Mouse (Mus musculus) layer of hippocampus, postnatal 36 days (tissue): Measurements from ENCODE around the gene Slc38a10. TPM values are rescaled to one million over a fixed set of nuclear protein-coding genes. Genes with fewer than 3 reads are reported as not detected.
A peak's percentile ranks its signal among the peaks of the same experiment; 100 is the strongest.

Experiments used
- DNase-seq, 2 experiments: peaks; one replicate each; pipeline ENCODE4 v3.0.0; 2022
- total RNA-seq, 2 experiments: library from RNA; stranded (reverse); gene quantifications; 2 replicates each; pipeline ENCODE4 v1.2.3; 2021

The Slc38a10 gene
- total RNA-seq, 2 experiments from 2014 or later: 80.2 to 86.1 TPM

DNA sequence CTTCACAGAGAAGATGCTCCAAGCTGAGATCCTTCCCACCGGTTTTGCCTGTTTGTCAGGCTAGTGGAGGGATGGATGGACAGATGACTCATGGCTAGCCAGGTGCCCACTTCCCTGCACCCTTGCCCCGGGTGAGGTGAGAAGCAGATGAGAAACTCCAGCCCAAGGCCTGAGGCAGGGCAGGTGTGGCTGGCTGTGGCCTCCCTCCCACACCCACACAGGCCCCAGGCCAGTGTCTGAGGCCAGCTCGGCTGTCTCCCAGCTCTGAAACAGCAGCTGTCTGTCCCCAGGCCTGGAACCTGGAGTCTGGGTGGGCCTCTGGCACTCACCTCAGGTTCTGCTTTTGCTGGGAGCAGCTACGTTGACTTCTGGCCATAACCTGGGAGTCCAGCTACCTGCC is 24.8 kb upstream of the Slc38a10 start:
- no peak for DNase-seq

DNA sequence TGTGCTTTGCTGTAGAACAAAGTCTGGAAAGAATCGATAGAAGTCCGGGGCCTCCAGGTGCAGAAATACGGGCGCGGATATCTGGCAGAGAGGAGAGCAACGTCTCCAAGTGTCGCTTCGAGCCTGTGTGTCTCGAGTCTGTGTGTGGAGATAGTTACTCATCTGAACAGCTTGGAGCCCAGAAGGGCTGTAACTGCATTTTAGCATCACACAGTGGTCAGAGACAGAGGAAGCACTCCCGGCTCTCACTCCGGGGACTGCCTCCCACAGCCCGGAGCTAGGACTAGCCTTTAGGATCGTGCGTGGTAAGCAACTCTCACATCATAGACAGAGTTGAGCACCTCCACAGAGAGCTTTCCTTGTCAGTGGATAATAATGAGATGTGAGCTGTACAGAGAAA is 22.1 kb upstream of the Slc38a10 start:
- DNase-seq: no peak

DNA sequence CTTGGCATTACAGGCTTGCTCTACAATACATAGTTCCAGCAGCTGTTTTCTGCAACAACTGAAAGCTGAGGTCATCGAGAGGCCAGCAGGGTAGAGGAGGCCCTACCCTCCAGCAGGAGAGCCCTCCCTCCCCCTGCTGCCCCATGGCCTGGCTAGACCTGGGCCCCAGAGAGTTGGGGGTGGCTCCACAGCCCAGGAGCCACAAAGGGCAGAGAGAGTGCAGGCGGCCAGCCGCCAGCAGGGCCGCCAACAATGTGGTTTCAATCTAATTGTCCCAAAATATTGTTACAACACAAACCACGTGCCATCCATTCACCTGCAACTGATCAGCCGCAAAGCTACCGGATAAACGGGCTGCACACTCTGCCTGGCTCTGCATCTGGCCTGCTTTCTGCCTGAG is 20.0 kb upstream of the Slc38a10 start:
- no peak for DNase-seq

DNA sequence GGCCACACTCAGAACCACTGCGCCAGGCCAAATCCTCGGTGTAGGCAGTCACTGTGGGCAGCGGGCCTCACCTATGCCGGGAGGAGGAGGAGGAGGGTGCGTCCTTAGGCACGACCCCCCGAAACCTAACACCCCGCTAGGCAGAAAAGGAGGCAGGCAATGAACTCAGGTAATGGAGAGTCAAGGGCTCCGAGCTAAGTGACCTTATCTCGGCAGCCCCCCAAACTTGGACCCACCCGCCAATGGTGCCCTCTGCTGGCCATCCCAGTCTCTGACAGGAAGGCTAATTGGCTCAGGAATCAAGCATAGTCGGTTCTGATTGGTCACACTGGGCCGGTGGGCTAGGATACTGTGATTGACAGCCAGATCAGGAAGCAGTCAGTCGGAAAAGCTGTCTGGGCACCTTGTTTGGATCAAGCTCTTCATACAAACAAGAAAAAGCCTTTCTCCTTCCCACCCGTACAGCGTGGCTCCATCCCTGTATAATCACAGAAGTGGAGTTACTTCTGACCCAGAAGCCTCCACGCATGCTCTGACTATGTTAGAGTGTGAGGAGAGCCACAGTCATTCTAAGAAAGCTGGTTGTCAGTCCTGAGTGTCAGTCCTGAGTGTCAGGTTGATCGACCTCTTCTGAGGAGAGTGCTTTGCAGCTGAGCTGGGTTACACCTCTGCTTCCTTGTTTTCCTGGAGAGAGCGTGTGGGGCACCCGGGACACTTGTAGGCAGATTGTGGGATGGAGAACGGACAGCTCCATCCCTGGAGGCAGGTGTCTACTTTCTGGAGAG is 18.3 kb upstream of the Slc38a10 start:
- DNase-seq: peak; percentile 62 to 71

DNA sequence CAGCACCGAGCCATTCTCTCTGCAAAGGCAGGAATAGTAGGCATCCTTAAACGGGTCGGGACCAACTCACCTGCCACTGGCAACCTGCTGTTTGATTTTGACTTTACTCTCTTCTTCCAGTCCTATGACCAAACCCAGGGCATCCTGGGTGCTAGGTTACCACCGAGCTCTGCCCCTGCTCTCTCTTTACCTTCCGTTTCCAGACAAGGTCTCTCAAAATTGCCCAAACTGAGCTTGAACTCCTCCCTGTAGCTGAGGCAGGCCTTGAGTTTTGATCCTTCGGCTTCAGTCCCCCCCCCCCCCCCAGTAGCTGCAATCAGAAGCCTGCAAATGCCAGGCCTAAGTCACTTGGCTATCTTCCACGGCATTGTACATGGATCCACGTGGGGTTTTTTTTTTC is 17.4 kb upstream of the Slc38a10 start:
- no peak for DNase-seq

DNA sequence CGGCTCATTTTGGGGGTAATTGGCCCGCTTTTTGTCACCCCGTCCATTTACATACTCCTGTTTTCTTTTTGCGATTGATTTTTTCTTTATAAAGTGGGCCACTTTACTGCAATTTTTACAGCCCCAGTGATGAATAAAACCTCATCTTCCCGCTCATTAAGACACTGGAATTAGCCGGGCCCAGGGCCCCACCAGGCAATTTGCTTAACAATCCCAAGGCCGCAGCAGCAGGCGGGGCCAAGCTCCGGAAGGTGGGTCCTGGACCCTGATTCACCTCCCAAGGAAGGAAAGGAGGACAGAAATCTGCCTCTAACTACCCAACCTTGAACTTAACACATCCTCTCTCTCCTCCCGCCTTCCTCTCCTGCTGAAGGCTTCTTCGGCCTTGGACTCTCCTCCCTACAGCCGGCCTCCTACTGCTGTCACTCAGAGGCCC is 16.8 kb upstream of the Slc38a10 start:
- no peak for DNase-seq

DNA sequence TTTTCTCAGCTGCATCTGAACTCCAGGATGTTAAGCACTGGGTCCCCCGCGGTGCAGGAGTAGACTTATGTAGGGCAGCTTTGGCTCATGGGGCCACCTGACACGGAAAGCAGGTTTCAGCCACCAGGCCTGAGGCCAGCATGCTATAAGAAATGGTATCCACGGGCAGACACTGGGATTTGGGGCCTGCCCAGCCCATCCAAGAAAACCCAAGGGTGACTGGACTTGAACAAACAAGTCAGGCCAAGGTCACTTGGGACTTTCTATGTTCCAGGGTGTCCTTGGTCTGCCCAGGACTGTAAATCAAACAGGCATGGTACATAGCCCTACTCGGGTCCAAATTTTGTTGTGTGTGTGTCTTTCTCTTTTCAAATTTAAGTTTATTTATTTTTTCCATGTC is 15.9 kb upstream of the Slc38a10 start:
- no peak for DNase-seq

DNA sequence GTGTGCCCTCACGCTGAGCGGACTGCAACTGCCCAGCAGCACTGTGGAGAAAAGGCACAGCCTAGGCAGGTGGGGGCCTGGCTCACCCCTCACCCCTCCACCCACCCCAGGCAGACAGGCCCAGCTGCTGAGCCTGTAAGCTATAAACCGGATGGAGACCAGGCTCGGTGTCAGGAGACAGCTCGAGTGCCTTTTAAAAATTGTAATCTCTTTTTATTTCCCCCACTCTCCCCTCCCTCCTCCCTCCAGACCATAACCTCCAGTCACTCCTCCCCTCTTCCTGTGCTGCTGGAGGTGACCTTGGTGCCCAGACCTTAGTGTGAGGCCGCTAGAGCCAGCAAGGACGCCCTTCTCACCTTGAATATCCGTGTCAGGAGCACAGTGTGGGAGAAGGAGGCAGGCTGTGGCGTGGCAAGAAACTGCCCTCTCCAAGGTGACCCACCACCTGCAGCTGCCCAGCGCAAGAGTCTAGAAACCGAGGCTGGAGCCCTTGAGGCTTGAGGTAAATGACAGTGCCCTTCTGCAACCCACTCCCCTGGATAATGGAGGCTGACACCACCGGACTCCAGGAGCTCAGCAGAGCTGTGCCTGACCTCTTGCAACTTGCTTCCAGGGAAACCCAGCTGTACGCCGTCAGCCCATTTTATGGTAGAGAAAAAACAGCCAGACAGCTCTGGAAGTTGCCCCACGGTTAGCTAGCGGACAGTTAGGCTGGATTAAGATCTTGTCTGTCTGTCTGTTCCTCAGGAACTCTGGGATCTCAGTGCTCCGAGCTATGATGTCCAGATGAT is 13.5 kb upstream of the Slc38a10 start:
- no peak for DNase-seq

DNA sequence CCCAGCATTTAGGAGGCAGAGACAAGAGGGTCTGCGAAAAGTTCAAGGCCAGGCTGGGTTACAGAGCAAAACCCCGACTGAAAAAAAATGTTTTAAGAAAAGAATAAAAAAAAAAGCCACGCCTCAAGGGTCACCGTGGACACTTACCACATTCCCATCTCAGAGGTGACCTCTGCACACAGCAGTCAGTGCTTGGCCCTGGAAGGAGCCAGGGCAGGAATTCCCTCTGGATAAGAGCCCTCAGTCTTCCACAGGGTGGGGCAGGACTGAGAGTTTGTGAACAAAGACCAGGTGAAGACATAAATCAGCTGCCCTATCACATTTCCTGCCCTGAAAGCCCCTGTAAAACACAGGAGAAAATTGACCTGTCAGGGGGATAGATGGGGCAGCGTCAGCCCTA is 12.9 kb upstream of the Slc38a10 start:
- DNase-seq: no peak

DNA sequence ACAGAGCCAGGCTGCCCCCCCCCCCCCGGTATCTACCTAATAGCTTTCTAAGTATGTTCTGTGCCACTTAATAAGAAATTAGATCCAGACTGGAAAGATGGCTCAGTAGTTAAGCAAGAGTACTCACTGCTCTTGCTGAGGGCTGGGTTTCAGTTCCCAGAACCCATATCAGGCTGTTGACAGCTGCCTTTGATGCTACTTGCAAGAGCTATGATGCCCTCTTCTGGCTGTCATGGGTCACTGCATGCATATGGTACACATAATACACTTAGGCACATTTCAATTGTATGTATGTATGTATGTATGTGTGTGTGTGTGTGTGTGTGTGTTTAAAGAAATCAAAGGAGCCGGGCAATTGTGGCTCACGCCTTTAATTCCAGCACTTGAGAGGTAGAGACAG is 12.1 kb upstream of the Slc38a10 start:
- no peak for DNase-seq

DNA sequence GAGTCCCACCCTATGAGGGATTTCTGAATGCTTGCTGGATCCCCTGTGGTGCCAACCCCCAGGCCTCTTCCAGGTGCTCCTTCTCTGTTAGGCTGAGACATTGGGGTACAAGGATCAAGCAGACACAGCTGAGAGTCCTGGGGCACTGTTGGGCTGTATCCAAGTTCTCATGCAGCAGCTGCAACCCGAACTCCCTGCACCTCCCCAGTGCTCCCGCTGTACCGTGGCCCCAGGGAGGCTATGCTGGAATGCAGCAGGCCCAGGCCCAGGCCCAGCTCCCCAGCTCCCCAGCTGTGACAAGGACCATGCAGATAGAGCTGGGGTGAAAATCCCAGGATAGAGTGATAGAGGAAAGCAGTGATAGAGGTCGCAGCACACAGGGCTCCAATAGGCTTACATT is 10.1 kb upstream of the Slc38a10 start:
- DNase-seq: no peak

DNA sequence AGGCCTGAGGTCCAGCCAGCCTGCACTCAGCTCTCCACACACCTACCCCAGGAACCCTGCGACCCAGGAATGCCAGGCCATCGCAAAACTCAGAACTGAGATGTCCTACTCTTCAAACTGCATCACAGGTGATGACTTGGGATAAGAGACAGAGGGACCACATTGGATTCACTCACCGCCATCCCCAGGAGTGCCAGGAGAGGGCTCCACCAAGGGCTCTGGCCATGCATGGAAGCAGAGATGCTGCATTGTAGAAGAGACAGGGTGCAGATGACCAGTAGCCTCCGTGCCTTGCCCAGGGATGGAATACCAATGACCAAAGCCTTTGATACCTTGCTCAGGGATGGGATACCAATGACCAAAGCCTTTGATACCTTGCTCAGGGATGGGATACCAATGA is 9.3 kb upstream of the Slc38a10 start:
- no peak for DNase-seq

DNA sequence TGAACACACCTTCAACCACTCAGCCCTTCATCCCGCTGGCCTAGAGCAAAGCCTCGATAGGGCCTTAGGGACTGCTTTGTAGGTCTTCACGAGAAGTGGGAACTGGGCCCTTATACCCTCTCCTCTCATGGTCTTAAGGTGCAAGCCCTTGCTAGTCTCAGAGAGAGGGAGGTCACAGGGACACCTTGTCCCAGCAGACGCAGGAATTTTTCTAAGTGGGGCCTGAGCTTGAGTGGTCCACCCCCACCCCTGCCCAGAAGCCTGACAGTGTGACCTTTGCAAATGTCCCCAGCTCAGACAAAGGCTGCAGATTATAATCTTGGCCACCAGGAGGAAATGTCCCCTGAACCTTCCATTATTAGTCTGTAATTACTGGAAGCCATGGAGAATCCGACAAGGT is 8.5 kb upstream of the Slc38a10 start:
- no peak for DNase-seq

DNA sequence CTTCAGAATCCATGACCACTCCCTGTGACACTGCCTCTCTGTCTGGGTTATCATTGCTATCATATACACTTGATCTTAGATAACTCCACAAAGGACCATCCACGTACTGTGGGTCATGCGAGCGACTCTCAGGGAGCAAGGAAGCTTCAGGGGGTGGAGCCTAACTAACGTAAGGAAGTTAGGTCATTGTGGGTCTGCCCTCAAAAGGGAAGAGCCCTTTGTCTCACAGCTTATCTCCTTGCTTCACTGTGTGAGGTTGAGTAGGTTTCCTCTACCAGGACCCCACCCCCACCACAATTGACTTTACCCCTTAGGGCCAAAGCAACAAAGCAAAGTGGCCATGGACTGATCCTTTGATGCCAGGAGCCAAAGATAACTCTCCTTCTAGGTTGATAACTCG is 7.7 kb upstream of the Slc38a10 start:
- DNase-seq: no peak

DNA sequence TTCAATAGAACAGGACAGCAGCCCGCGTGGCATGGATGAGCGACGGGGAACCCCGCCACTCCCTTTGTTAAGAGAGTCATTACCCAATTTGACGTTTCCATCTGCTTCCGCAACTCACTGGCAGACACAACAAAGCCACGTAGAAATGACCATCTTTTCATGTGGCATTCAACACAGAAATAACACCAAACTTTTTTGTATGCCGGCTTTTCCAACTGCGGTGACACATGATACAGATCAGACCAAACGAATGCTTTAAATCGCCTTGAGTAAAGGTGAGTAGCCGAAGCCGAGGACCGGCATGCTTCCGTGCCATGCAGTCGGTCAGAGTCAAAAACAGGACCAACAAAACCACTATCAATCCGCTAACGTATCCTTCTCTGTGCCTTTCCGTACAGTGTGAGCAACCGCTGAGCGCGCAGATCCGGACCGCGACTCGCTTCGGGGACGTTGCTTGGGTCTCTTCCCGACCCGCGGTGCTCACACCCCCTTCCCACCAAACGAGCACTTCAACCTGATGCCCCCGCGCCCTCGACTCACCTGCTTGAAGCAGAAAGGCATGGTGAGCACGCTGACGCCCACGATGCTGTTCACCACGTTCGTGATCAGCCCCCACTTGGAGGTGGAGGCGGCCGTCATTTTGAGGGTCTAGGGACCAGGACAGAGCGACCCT is 570 bp downstream of the Slc38a10 start:
- DNase-seq: peak in 1 of 2 experiments; percentile 10

DNA sequence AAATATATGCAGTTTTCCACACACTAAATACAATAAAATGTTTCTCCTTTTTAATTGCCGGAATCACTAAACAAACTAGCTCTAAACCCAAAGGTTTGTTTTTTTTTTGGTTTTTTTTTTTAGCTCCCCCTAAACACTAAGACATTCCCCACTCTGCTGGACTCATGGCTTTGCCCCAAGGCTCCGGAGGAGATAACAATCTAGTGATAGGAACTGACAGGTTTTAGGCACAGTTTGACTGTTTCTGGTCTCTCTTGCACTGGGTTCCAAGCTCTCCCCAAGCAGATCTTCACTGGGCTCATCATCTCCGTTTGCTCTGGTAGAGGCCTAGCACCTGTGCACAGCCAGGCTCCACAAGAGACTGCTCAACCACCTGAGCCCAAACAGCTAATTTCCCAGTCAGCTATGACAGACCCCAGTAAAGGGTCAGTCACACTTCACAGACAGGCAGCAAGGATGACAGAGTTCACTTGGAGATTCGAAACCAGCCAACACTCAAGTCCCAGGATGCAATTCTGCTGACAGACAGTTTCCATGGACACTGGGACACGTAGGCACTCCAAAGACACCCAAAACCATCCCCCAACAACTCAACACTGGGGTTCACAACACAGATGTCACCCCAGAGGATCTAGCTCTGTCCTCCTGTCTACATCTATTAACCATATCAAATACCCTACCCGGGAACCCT is 1.5 kb downstream of the Slc38a10 start:
- DNase-seq: no peak

DNA sequence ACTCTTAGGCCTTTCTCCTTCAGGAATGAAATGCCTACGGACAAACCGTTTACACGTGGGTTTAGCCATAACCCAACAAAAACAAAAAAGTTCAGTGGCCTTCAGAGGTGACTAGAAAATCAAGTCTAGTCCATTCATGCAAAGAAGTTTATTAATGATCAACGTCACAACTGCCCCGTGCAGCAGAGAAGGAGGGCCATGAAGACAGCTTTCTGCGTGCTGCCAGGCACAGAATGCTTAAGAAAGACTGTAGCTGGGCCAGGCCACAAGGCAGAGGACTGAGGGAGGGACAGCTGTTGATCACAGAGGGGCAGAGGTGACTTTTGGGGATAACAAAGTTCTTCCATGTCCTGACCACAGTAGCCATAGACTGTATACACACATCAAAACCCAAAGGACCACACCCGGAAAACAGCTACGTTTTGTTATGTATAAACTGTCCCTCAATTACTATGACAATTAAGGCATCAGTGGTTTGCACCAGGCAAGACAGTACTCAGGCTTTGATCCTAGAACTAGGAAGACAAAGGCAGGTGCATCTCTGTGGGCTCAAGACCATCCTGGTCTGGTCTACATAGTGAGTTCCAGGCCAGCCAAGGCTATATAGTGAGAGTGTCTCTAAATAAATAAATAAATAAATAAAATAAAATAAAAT is 2.8 kb downstream of the Slc38a10 start:
- no peak for DNase-seq

DNA sequence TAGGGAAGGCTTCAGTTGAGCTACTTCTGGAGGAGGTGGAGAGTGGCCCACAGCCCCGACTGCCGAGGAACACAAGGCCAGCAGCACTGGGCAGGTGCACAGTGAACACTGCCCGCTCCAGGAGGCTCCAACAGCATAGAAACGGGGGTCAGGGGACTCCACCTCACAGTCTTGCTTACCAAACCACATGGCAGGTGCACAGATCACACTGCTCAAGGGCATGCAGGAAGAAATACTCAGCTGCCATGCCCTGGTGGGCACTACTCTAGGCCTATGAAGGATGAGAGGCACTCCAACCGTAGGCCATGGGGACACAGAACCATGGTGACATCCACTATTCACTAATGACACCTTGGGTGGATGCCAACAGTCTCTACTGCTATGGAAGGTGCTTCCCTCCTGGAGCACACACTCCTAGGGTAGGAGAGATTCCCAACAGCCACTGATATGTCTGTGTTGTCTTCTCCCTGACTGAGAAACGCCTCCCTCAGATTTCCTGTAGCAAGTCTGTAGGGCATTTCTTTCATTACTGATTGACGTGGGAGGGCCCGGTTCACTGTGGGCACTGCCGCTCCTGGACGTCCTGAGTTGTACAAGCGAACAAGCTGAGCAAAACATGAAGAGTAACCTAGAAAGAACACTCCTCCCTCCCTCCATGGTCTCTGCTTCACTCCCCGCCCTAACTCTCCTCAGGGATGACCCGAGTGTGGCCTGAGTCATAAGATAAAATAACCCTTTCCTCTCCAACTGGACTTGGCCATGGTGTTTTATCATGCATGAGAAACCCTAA is 7.2 kb downstream of the Slc38a10 start:
- DNase-seq: no peak

DNA sequence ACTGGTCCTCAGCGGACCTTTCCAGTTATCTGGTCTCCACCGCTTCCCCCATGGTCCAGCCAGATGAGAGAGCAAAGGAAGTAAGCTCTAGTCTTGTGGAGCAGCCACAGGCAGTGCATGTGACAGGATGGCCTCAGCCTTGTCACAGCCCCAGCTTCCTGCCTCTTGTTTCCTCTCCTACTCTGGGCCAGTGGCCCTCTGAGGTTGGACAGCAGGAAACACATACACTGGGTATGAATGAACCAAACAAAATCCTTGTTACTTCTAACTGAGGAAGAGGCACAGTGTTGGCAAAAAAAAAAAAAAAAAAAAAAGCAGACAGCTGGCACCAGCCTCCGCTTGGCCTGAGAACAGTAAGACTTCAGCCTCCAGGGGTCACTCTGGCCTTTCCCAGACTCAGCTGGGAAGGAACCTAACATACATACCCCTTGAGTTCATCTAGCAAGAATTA is 8.5 kb downstream of the Slc38a10 start:
- peak in 1 of 2 experiments; percentile 24 for DNase-seq

DNA sequence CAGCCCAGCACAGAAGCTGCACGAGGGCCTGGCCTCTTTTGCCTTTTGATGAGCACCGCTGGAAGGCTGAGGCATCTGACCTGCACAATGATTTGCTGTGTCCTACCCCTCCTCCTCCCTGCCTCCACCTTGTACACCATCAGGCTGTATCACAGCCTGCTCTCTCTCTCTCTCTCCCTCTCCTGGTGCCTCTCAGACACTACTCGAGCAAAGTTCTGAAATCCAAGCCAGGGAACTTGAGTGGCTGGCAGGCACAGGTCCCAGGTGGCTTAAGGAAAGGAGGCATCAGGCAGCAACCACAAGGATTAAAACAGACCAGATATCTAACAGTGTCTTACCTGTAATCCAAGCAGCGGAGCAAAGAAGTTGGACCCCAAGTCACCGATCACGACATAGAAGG is 10.9 kb downstream of the Slc38a10 start:
- DNase-seq: no peak

DNA sequence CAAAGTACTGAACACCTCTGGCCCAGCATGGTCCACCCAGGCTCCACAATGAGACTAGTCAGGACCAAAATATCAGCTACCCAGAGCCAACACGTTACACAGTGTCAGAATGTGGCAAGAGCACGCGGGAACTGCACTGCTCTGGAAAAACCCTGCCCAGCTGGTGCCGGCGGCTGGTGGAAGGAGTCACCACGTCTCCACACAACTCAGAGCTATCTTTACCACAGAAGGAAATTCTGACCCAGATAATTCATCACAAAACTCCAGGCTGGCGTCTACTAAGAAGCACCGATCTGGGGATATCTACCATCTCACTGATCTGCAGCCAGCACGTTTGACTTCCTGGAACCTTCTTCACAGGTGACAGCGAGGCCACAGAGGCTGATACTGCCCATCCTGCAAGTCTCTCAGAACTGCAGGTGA is 11.8 kb downstream of the Slc38a10 start:
- no peak for DNase-seq
